Mouse (Mus musculus) cerebellum, adult 9-11 months (tissue): ENCODE results near the gene Klhl10.

Experiments used
- DNase-seq: peaks from one replicate; pipeline ENCODE4 v3.0.0; 2022

The Klhl10 gene

DNA sequence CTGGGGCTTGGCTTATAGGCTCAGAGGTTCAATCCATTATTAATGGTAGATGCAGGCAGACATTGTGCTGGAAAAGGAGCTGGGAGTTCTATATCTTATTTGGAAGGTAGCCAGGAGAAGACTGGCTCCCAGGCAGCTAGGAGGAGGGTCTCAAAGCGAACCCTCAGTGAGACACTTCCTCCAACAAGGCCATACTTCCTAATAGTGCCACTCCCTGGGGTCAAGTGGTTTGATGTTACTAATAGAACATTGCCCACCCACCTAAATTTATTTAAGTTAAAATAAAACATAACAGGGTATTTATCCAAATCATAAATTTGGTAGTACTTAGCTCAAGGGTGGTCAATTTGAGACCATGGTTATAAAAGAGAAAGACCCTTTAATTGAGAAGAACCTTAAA, 24.1 kb downstream of the Klhl10 start:
- no peak for DNase-seq

DNA sequence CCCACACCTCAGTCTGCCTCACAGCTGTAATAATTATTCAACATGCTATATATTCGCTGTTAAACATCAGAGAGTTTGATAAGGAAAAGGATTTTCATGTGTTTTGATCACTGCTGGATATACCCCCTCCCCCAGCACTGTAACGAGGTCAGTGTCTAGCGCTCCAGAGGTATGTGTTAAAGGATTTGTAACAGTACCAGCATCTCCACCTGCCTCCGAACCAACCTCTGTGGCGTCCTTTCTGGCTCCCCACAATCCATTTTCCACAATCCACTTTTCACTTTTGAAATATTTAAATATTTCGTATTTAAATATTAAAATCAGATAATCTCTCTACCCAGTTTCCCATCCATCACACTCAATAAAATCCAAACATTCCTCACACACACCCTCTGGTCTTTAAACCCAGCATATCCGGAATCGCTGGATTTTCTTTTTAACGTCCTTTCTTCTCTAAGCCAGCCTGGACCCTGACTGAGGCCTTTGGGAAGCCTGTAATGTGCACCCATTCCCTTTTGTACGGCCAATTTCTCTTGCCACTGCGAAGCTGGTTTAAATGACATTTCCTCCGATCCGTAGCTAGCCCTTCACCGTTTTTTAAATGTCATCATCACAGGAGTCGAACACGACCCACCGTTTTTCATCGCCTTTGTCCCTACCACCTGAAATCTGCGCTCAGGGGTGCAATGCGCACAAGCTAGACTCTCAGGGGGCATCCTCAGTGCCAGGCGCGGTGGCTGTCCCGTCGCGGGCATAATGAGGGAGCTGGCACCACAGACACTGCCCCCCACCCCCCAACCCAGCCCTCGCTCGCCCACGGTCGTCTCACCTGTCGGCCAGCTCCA, 29.9 kb downstream of the Klhl10 start:
- no peak for DNase-seq

DNA sequence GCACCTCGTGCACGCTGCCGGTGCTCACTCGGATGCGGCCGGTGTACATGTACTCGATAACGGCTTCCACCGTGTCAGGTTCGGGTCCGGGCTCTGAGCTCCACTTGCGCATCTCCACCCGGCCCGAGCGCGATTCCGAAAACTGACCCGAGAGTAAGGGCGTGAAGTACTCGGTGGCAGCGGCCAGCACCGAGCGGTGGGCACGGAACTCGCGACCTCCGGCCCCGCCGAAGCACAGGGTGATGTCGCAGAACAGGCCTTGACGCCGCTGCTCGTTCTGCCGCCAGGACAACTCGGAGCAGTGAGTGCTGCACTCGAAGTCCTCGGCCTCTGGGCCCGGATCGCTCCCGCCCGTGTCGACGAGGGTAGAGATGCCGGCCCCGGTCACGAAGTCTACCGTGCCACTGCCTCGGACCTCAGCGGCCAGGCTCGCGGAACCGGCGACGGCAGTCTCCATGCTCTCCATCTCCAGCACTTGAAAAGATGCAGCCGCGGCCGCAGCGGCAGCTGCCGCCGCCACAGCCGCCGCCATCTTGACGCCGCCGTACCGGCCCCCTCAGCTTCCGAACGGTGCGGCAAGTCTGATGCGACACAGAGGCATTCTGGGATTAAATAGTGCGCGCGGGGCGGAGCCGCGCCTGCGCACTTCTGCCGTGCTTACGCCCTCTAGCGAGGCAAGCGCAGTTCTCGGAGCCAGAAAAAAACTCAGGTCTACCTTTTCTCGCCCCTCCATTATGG, 30.6 kb downstream of the Klhl10 start, which contains the start of gene Klhl11:
Klhl11 (minus strand) TSS at position 545 of the 738 bp plus-strand sequence.
- DNase-seq: peak; percentile 91

DNA sequence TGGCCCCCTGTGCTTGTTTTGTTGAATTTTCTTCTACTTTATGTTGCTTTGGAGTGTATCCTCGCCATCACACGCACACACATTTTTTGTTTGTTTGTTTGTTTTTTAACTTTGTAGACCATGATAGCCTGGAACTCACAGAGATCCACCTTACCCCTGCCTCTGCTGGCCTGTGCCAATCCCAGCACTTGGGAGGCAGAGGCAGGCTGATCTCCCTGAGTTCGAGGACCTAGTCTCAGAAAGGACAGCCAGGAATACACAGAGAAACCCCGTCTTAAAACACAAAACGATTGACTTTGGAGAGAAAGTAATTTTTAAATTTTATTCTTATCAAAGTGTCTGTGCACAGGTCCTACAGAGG, 31.2 kb downstream of the Klhl10 start:
- DNase-seq: no peak

DNA sequence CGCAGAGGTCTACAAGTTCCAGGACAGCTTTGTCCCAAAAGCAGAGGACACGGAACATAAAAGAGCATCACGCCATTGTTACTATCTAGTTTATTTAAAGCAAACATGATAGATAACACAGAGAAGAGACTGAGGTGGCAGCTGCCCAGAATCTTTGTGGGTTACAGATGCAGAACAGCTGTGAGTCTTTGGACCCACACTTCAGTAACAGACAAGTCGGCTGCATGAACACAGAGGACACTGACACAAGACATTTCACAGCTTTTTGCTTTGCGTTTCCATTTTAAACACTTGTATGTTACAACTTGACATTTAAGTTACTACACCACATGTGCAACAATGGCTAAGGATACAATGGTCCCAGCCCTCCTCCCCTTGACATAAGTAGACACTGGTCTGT, 34.6 kb downstream of the Klhl10 start:
- DNase-seq: no peak

DNA sequence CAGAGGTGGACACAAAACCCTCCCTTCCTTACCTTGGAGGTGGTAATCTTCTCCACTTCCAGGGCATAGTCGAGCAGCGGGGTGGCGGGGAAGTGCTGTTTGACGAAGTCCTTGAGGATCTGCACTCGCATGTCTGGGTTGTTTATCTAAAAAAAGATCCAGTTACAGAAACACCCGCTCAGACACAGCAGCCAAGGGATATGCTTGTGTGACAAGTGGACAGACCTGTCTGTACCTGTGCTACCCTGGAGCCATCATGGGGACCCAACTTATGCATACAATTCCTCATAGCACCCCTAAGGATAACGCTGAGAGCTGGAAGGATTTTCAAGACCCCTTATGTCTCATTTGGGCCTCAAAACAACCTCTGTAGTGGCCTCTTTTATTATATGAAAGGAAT, 37.4 kb downstream of the Klhl10 start:
- no peak for DNase-seq

DNA sequence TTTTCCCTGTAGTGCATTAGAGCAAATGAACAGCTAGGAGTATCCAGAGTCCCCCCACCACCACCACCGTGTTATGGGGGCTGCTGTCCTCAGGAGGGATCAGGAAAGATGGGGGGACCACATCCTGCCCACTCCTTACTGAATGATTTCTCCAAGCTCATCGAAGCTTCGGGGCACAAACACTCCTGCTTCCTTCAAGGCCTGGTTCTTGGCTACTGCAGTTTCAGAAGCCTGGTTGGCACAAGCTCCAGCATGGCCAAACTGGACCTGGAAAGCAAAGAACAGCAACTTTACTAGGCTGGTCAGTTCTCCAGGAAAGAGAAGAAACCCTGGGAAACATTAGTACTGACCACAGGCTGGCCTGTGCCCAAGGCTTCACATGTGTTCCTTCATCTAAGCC, 42.7 kb downstream of the Klhl10 start:
- DNase-seq: no peak

DNA sequence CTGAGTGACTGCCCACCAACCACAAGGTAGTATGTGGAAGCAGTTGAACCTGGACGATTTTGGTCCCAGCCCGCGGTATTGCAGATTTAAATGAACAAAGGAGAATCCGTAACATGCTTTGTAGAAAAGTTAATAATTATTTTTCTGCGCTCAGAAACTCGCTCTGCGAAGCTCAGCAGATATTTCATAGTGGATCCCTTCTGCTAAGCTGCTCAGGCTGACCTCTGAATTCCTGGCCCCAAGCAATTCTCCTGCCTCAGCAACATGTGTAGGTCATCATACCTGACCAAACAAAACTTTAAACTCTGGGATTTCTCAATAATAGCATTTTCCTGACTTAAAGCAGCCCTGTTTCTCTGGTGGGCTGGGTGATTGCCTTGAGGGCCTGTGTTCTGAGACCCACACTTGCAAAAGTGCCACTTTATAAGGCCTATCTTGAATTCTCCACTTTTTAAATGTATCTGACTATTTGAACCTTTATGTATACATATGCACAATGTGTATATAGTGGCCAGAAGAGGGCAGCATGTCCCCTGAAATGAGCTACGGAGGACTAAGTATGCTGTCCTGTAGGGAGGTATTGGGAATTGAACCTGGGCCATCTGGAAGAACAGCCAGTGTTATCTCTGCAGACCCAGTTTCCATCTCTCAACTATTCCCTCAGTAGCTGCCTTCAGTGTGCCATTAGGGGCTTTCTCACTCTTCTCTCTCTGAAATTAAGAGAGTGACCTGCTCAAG, 44.3 kb downstream of the Klhl10 start:
- DNase-seq: peak; percentile 38

DNA sequence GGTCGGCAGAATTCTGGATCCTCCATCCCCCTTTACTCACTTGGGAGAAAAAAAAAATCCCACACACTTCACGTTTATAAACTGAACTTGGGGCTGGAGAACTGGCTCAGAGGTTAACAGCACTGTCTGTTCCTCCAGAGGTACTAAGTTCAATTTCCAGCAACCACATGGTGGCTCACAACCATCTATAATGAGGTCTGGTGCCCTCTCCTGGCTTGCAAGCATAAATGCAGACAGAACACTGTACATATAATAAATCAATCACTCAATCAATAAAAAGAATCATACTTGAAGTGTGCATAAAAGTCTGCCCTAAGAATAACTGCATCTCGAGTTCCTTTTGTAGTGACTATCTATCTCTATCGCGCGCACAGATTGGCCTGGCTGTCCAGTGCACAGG, 49.2 kb downstream of the Klhl10 start:
- DNase-seq: no peak

DNA sequence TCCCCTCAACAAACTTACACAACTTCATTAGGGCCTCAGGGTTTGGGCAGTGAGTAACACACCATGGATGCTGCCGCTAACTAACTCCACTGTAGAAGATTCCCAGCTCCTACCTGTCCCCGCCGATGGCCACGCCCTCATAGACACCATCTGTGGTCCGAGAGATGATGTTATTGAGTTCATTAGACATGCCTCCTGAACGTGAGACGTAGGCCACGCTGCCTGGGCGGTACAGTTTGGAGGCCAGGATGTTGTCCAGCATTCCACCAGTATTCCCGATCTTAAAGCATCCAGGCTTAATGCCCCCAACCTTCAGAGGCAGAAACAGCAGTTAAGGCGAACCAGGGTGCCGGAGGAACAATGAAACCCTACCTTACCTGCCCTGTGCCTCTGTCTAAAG, 52.1 kb downstream of the Klhl10 start:
- DNase-seq: peak; percentile 34

DNA sequence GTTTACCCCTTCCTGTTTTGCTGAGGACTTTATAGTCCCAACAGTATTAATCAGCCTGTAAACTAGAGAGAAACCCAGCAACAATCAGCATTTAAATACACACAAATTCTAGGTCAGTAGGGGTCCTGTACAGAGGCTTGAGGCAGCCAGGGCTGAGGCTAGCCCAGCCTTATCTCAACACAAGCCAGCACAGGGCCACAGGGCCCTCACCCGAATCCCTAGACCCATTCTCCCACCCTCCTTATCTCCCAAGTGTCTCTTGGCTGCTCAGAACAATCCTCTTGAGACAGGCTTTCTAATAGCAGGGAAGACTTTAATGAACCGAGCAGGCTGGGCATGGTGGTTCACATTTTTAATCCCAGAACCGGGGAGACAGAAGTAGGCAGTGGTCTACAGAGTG, 58.5 kb downstream of the Klhl10 start:
- no peak for DNase-seq

DNA sequence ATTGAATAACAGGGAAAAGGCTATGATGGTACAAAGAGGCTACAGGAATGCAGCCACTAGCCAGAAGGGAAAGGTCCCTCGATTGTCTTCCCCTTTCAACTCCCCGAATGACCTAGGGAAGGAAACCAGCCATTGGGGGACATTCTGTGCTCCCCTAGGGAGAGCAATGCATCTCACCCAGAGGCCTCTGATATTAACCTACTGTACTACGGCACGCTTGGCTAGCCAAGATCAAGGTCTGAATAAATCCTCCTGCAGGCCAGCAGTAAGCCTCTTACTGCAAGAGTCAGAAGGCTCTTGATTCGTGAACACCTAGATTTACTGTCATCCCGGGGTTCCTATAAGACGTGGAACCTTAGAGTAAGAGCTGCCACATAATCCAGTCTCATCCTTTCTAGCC, 58.9 kb downstream of the Klhl10 start:
- no peak for DNase-seq

DNA sequence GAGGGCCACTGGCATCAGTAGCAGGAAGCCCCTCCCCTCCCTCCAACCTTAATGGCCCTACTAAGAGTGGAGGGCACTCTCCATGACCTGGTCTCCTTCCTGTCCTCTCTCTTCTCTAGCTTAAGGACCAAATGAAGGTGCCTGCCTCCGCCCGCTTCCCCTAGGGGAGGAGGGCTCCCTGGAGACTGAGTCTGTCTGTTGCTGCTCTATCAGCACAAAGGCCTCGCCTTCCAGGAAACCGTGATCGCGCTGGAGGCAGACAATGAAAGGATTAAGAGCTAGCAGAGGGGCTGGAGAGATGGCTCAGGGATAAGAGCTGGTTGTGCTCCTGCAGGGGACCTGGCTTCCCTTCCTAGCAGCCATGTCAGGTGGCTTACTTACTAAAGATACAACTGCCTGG, 59.6 kb downstream of the Klhl10 start:
- no peak for DNase-seq

DNA sequence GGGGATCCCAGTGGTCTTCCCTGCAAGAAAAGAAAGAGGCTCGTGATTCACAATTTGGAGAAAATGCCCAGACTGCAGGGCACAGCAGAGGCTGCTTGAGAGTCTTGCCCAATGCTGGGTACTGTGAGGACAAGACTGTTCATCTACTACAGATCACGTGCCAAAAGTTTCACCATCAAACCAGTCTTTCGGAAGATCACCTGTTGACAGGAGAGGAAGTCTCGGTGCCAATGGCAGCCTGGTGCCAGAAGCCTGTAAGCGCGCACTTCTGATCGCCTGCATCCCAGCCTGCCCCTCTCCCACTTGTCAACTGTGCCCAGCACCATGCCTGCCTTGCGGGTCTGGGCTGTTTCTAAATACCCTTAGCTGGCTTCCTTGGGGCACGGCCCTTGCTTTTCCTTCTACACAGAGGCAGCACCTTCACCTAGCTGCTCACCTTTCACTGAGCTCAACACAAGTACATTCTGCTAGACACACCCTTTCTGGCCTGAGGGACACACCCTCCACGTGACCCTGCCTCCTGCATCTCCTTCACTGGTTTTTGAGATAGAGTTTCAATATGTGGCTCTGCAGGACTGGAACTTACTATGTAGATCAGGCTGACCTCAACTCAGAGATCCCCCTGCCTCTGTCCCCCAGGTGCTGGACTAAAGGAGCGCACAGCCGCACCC, 63.4 kb downstream of the Klhl10 start:
- DNase-seq: no peak

DNA sequence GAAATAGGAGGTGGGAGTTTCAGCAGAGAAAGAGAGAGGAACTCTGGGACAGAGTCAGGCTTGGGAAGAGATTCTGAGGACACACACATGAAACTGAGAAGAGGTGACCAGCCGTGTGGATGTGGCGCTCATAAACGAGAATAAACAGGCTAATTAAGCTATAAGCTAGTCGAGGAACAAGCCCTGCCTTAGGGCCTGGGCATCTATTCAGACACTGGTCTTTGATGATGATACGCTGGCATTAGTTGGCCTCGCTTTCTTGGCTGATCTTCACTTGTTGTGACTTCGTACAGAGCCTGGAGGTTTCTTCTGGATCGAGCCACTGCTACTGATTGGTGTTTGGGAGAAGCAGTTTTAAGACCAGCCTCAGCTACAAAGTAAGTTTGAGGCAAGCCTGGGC, 64.3 kb downstream of the Klhl10 start:
- no peak for DNase-seq
